Mouse (Mus musculus) myocyte (in vitro differentiated cells): ENCODE measurements around the gene Prr15l. TPM values are rescaled to one million over a fixed set of nuclear protein-coding genes. Genes with fewer than 3 reads are reported as not detected.

Experiments
- H3K27me3 ChIP-seq: one replicate; pipeline ENCODE4 v1.6.1; 2011; ENCODE audit not compliant: control insufficient read depth, insufficient read depth, insufficient read length
- H3K36me3 ChIP-seq: one replicate; pipeline ENCODE4 v1.6.1; 2011; ENCODE audit not compliant: control insufficient read depth, insufficient read depth
- H3K4me2 ChIP-seq: one replicate; pipeline ENCODE4 v1.6.1; 2011; ENCODE audit warnings: low read depth, control low read depth
- H3K4me3 ChIP-seq: one replicate; pipeline ENCODE4 v1.5.1; 2011; ENCODE audit warnings: mild to moderate bottlenecking, control low read depth, moderate library complexity
- H3K79me2 ChIP-seq: one replicate; pipeline ENCODE4 v1.6.1; 2011; ENCODE audit not compliant: control insufficient read depth, insufficient read depth
- H3ac ChIP-seq: one replicate; pipeline ENCODE4 v1.6.1; 2011; ENCODE audit not compliant: control insufficient read depth, insufficient read length
- CEBPB ChIP-seq: IDR thresholded peaks from 2 replicates; pipeline ENCODE4 v1.6.1; 2011; ENCODE audit warnings: mild to moderate bottlenecking, moderate library complexity; ENCODE audit not compliant: poor library complexity, insufficient read depth, severe bottlenecking
- E2F4 ChIP-seq: IDR thresholded peaks from one replicate; pipeline ENCODE4 v1.6.1; 2011; ENCODE audit warnings: mild to moderate bottlenecking, control low read depth, moderate library complexity; ENCODE audit not compliant: insufficient read depth
- MAX ChIP-seq: IDR thresholded peaks from one replicate; pipeline ENCODE4 v1.6.1; 2011; ENCODE audit warnings: low read depth, mild to moderate bottlenecking, control low read depth
- MYOG ChIP-seq, 3 experiments: IDR thresholded peaks; one replicate each; pipeline ENCODE4 v1.6.1; 2011; ENCODE audit warnings: control low read depth in 2 of 3, low read depth in 2 of 3, mild to moderate bottlenecking in 2 of 3; ENCODE audit not compliant: insufficient read length in 2 of 3, control insufficient read depth in 1 of 3, insufficient read depth in 1 of 3
- POLR2A ChIP-seq: IDR thresholded peaks from one replicate; pipeline ENCODE4 v1.6.1; 2011; ENCODE audit warnings: low read depth, mild to moderate bottlenecking, control low read depth, moderate library complexity; ENCODE audit not compliant: insufficient read length
- POLR2AphosphoS2 ChIP-seq: IDR thresholded peaks from one replicate; pipeline ENCODE4 v1.6.1; 2011; ENCODE audit warnings: low read depth, control low read depth; ENCODE audit not compliant: insufficient read length
- REST ChIP-seq: IDR thresholded peaks from one replicate; pipeline ENCODE4 v1.6.1; 2011; ENCODE audit warnings: mild to moderate bottlenecking, control low read depth, moderate library complexity; ENCODE audit not compliant: insufficient read depth, insufficient read length
- SRF ChIP-seq: IDR thresholded peaks from one replicate; pipeline ENCODE4 v1.6.1; 2011; ENCODE audit warnings: low read depth; ENCODE audit not compliant: control insufficient read depth, insufficient read length
- TCF12 ChIP-seq: IDR thresholded peaks from one replicate; pipeline ENCODE4 v1.6.1; 2011; ENCODE audit warnings: mild to moderate bottlenecking, control low read depth; ENCODE audit not compliant: poor library complexity, insufficient read depth, severe bottlenecking
- TCF3 ChIP-seq: IDR thresholded peaks from one replicate; pipeline ENCODE4 v1.6.1; 2011; ENCODE audit warnings: low read depth, control low read depth; ENCODE audit not compliant: insufficient read length
- USF1 ChIP-seq: IDR thresholded peaks from one replicate; pipeline ENCODE4 v1.6.1; 2011; ENCODE audit warnings: low read depth, mild to moderate bottlenecking, control low read depth, moderate library complexity
- polyA plus RNA-seq: library from polyadenylated mRNA; unstranded; fragments of >200 nt; fragmentation: generic; extraction: Trizol; gene quantifications from one replicate; pipeline ENCODE4 v1.2.1, GENCODE M21; 2012; ENCODE audit warnings: missing spikeins

Gene Prr15l
- 0.07 TPM for polyA plus RNA-seq

GRCm38 (mm10) chr11:96928088-96928487 lies at the start of gene Prr15l:
TSS of gene Prr15l (plus strand) at chr11:96928104.
- no peaks in the 10 kb centered on the region for H3K79me2 ChIP-seq
- no peak within 1 kb of the TSS for H3K4me2 ChIP-seq
- peaks cover 15% of the 10 kb centered on the region for H3K27me3 ChIP-seq
- TF ChIP-seq USF1 = no peak
- TF ChIP-seq MAX = no peak
- TF ChIP-seq SRF = no peak
- TF ChIP-seq REST = no peak
- no peak for TF ChIP-seq TCF3
- TF ChIP-seq TCF12 = no peak
- TF ChIP-seq MYOG (IDR thresholded peaks at IDR 0.05; ENCODE audit: control insufficient read depth in 1 of 3, insufficient read depth in 1 of 3, insufficient read length in 2 of 3, low read depth in 2 of 3) = no peak
- no peak within 1 kb of the TSS for H3ac ChIP-seq
- H3K36me3 ChIP-seq = no peaks in the 10 kb centered on the region
- H3K4me3 ChIP-seq = no peak within 1 kb of the TSS

- H3K79me2 ChIP-seq = no peaks in the 10 kb centered on the region
- no peak overlapping the region for H3K4me3 ChIP-seq
- H3K27me3 ChIP-seq = no peaks in the 10 kb centered on the region
- no peak overlapping the region for H3ac ChIP-seq
- H3K36me3 ChIP-seq = no peaks in the 10 kb centered on the region
- TF ChIP-seq MYOG (IDR thresholded peaks at IDR 0.05; ENCODE audit: control insufficient read depth in 1 of 3, insufficient read depth in 1 of 3, insufficient read length in 2 of 3, low read depth in 2 of 3) (no peak), E2F4 (no peak), CEBPB (no peak), SRF (no peak), TCF3 (no peak), TCF12 (no peak), POLR2AphosphoS2 (no peak), USF1 (no peak), REST (no peak), MAX (no peak)
- H3K4me2 ChIP-seq = no peak overlapping the region
Observed at GRCm38 (mm10) chr11:96878715-96879114, 49.2 kb upstream of the Prr15l start.

- TF ChIP-seq TCF3 (no peak), SRF (no peak), POLR2A (no peak), E2F4 (no peak), REST (no peak), MAX (no peak), POLR2AphosphoS2 (no peak), MYOG (IDR thresholded peaks at IDR 0.05; ENCODE audit: control insufficient read depth in 1 of 3, insufficient read depth in 1 of 3, insufficient read length in 2 of 3, low read depth in 2 of 3) (no peak), USF1 (no peak), CEBPB (no peak), TCF12 (no peak)
- Histone ChIP-seq H3K27me3 (no peaks in the 10 kb centered on the region), H3K4me3 (no peak overlapping the region), H3ac (no peak overlapping the region), H3K36me3 (no peaks in the 10 kb centered on the region), H3K79me2 (no peaks in the 10 kb centered on the region), H3K4me2 (no peak overlapping the region)
Observed at GRCm38 (mm10) chr11:96879359-96879758, 48.5 kb upstream of the Prr15l start.

GRCm38 (mm10) chr11:96880296-96880695 lies 47.6 kb upstream of the Prr15l start:
- Histone ChIP-seq H3K4me2 (no peak overlapping the region), H3ac (no peak overlapping the region), H3K36me3 (no peaks in the 10 kb centered on the region), H3K4me3 (no peak overlapping the region), H3K27me3 (no peaks in the 10 kb centered on the region), H3K79me2 (no peaks in the 10 kb centered on the region)
- TF ChIP-seq POLR2AphosphoS2 = no peak
- peak; percentile 33 for TF ChIP-seq USF1

GRCm38 (mm10) chr11:96885901-96886340 lies 42.0 kb upstream of the Prr15l start:
- no peaks in the 10 kb centered on the region for H3K36me3 ChIP-seq
- no peak overlapping the region for H3K4me2 ChIP-seq
- no peak for TF ChIP-seq MAX
- TF ChIP-seq E2F4 = no peak
- no peak for TF ChIP-seq TCF12
- TF ChIP-seq REST = no peak
- TF ChIP-seq CEBPB = no peak
- TF ChIP-seq POLR2AphosphoS2 = no peak
- TF ChIP-seq TCF3 = no peak
- H3K27me3 ChIP-seq = no peaks in the 10 kb centered on the region
- H3K4me3 ChIP-seq = no peak overlapping the region
- no peaks in the 10 kb centered on the region for H3K79me2 ChIP-seq
- H3ac ChIP-seq = no peak overlapping the region
